26 mouse cellular contexts compared by ENCODE assay signal in the genomic region with DNA sequence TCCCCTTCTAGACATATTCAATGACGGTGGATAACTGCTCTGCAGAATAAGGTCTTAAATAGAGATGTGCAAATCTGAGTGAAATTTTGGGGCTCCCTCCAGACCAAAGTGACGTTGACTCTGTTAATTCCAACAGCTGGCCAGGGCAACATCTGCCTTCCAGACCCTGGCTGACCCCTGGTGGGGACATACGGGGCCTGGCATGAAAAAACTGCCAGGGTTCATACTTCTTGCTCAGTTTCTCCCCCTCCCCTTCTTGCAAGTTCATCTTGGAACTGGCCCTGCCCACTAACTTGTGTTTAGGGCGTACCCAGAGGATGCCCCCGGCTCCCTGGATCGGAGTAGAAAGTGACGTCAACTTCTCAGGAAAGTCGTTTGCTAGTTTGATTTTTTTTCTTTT. TPM values are rescaled to one million over a fixed set of nuclear protein-coding genes. Genes with fewer than 3 reads are reported as not detected.
DNase-seq lines count a peak whose midpoint lies in the region; ATAC-seq and TF ChIP-seq lines count a peak whose summit lies in the region.
"Had no signal": no experiment of that assay in that cellular context is flagged by ENCODE, and none has a peak within 500 bp of the region (broad histone marks: within the 10 kb centered on the region; RNA-seq: fewer than 3 reads in every experiment).

No protein-coding gene starts in this region.

- no peaks in the 10 kb centered on the region; the same call in 1 of the 2 replicates for H3K79me2 ChIP-seq in heart, adult 2 months (replicated peaks; ENCODE audit: control insufficient read depth, insufficient read depth, low read length)

- H3K4me1 ChIP-seq in heart, adult 2 months (ENCODE audit: control insufficient read depth, insufficient read depth, low read length), result peaks cover 8% of the 10 kb centered on the region; the same call in 1 of the 2 replicates
- H3K4me1 ChIP-seq in stomach, postnatal 0 days (replicated peaks; ENCODE audit: control insufficient read depth, insufficient read depth), result peaks cover 5% of the 10 kb centered on the region

- intact Hi-C loops in heart, adult 2 months (cut with DNase I), result no loop called here
- intact Hi-C loops in heart, postnatal 10 days (cut with DNase I), result loop anchor here (10.0 kb wide), 1 partner anchor 192 kb away; no protein-coding TSS in a partner anchor

- no peak overlapping the region for H3K27ac ChIP-seq in heart, adult 2 months
- no peak overlapping the region for H3K27ac ChIP-seq in layer of hippocampus, adult 2 months
- H3K27ac ChIP-seq in stomach, postnatal 0 days (replicated peaks), result no peak overlapping the region
- H3K27ac ChIP-seq: embryonic facial prominence, embryonic 10.5 days; embryonic facial prominence, embryonic 13.5 days; forebrain, embryonic 12.5 days; forebrain, embryonic 15.5 days; heart, embryonic 15.5 days; hindbrain, embryonic 14.5 days; hindbrain, postnatal 0 days had no signal

- no peak for TF ChIP-seq EP300 in heart, adult 2 months (IDR thresholded peaks at IDR 0.05; ENCODE audit: insufficient read depth, low read depth, low read length)
- TF ChIP-seq EP300 in stomach, postnatal 0 days (optimal IDR thresholded peaks at IDR 0.05), result no peak

- DNase-seq in heart, adult 2 months, result no peak
- no peak for DNase-seq in heart, postnatal 10 days
- no peak for DNase-seq in layer of hippocampus, adult 2 months (ENCODE audit: low spot score in 2 of 2)
- no peak for DNase-seq in layer of hippocampus, postnatal 14 days (ENCODE audit: low spot score in 2 of 2)
- DNase-seq in lung, postnatal 10 days, result peak; percentile 27
- no peak for DNase-seq in lung, postnatal 25 days (ENCODE audit: low spot score)
- no peak for DNase-seq in stomach, postnatal 0 days (ENCODE audit: low spot score)
- DNase-seq: adrenal gland, adult 2 months; adrenal gland, postnatal 14 days; cerebellum, adult 11-12 months; cerebellum, adult 8-10 months; cerebellum, postnatal 10 days; cerebellum, postnatal 36 days; embryo, embryonic 11 days; gastrocnemius, postnatal 25 days; heart, postnatal 14 days; heart, postnatal 4 days had no signal

- no peaks in the 10 kb centered on the region for H3K36me3 ChIP-seq in heart, adult 2 months (ENCODE audit: control insufficient read depth, insufficient read depth, low read length)
- no peaks in the 10 kb centered on the region for H3K36me3 ChIP-seq in stomach, postnatal 0 days (ENCODE audit: control insufficient read depth, insufficient read depth, low read length)
- H3K36me3 ChIP-seq: forebrain, embryonic 12.5 days; forebrain, embryonic 15.5 days had no signal

- ATAC-seq in stomach, postnatal 0 days (ENCODE audit: low FRiP score, low TSS enrichment), result no peak
- ATAC-seq: forebrain, embryonic 15.5 days; hindbrain, postnatal 0 days had no signal

- no peak overlapping the region for H3K9ac ChIP-seq in heart, adult 2 months (ENCODE audit: low read depth, low read length)
- H3K9ac ChIP-seq in stomach, postnatal 0 days (ENCODE audit: low read length), result no peak overlapping the region
- H3K9ac ChIP-seq: embryonic facial prominence, embryonic 13.5 days; forebrain, embryonic 12.5 days; forebrain, embryonic 15.5 days; heart, embryonic 12.5 days; heart, embryonic 15.5 days; hindbrain, embryonic 14.5 days had no signal

- no peak overlapping the region for H3K4me3 ChIP-seq in heart, adult 2 months
- H3K4me3 ChIP-seq in layer of hippocampus, adult 2 months, result no peak overlapping the region
- H3K4me3 ChIP-seq in stomach, postnatal 0 days (ENCODE audit: low read depth, low read length), result no peak overlapping the region
- H3K4me3 ChIP-seq: embryonic facial prominence, embryonic 10.5 days; embryonic facial prominence, embryonic 13.5 days; erythroblast, embryonic 14.5 days; forebrain, embryonic 12.5 days; forebrain, embryonic 15.5 days; heart, embryonic 12.5 days; heart, embryonic 15.5 days had no signal

- no peak for TF ChIP-seq POLR2A in heart, adult 2 months (IDR thresholded peaks at IDR 0.05; ENCODE audit: insufficient read depth, low read depth, low read length)

- no peaks in the 10 kb centered on the region for H3K27me3 ChIP-seq in heart, adult 2 months (ENCODE audit: control insufficient read depth, insufficient read depth, low read length)
- no peaks in the 10 kb centered on the region for H3K27me3 ChIP-seq in stomach, postnatal 0 days (ENCODE audit: control insufficient read depth, insufficient read depth, low read length)
- H3K27me3 ChIP-seq: embryonic facial prominence, embryonic 13.5 days; forebrain, embryonic 15.5 days; heart, embryonic 12.5 days; heart, embryonic 15.5 days had no signal

- H3K4me2 ChIP-seq in stomach, postnatal 0 days (replicated peaks; ENCODE audit: low read depth), result no peak overlapping the region
- H3K4me2 ChIP-seq: embryonic facial prominence, embryonic 13.5 days; forebrain, embryonic 12.5 days; forebrain, embryonic 15.5 days; heart, embryonic 12.5 days; heart, embryonic 15.5 days; hindbrain, embryonic 14.5 days had no signal

- peak; percentile 38 for TF ChIP-seq CTCF in heart, adult 2 months (IDR thresholded peaks at IDR 0.05)
- TF ChIP-seq CTCF in layer of hippocampus, adult 2 months (conservative IDR thresholded peaks at IDR 0.05), result peak; percentile 17; the same call in 1 of the 2 replicates
- TF ChIP-seq CTCF in stomach, postnatal 0 days (IDR thresholded peaks at IDR 0.05; ENCODE audit: low read depth), result peak; percentile 19; the same call in 1 of the 2 replicates

- 63% methylated on average over 8 of the region's 8 CpGs for WGBS in heart, adult 2 months
- 68% methylated on average over 8 of the region's 8 CpGs for WGBS in stomach, postnatal 0 days

- no peaks in the 10 kb centered on the region for H3K9me3 ChIP-seq in stomach, postnatal 0 days (ENCODE audit: control insufficient read depth, low read length)
- H3K9me3 ChIP-seq: embryonic facial prominence, embryonic 13.5 days; forebrain, embryonic 15.5 days; heart, embryonic 15.5 days had no signal

RNA-seq across cellular contexts. Expression of gene Sh3pxd2a, which starts 2.6 kb away (rescaled TPM):
- total RNA-seq in heart, adult 2 months (2021), result 10 to 100 TPM; 52.3 to 53.2 TPM
- polyA plus RNA-seq in heart, adult 2 months (2012; rRNA removed), result 36.1 and 40.3 TPM in 2 replicates
- total RNA-seq in heart, postnatal 10 days (2021), result 10 to 100 TPM; 87.9 to 93.7 TPM
- total RNA-seq in layer of hippocampus, adult 2 months (2021), result 10 to 100 TPM; 33.0 to 35.4 TPM
- total RNA-seq in layer of hippocampus, postnatal 14 days (2021), result 10 to 100 TPM; 36.0 to 38.7 TPM
- polyA plus RNA-seq in stomach, postnatal 0 days (2015; fragmentation: Nextera tagmentation; extraction: Ambion mirVana), result 3.7 and 4.3 TPM in 2 replicates
